Mouse (Mus musculus) embryonic facial prominence, embryonic 14.5 days (tissue): ENCODE data around the gene Gm8994. TPM values are rescaled to one million over a fixed set of nuclear protein-coding genes. Genes with fewer than 3 reads are reported as not detected.
"Not testable (repeated sequence)": the region's sequence is repeated elsewhere in the genome, so short reads cannot be mapped to it uniquely, and the experiment has no call there.

ENCODE experiments used
- ATAC-seq: fragments of 200-750 bp; cut with Nextera tagmentation; 2 replicates; pipeline ENCODE4 v1.8.0; 2017; ENCODE audit warnings: low read depth, moderate number of reproducible peaks, moderate TSS enrichment
- DNase-seq: peaks from one replicate; pipeline ENCODE4 v3.0.0-alpha.2; 2015; ENCODE audit warnings: low spot score
- H3K27ac ChIP-seq: fragments of 300-500 bp; sonication (generic); replicated peaks from 2 replicates; pipeline ENCODE4 v1.5.1; 2014; ENCODE audit warnings: low read depth, mild to moderate bottlenecking, low read length, moderate library complexity
- H3K27me3 ChIP-seq: fragments of 300-500 bp; sonication (generic); replicated peaks from 2 replicates; pipeline ENCODE4 v1.6.1; 2014; ENCODE audit warnings: low read length; ENCODE audit not compliant: control insufficient read depth, insufficient read depth
- H3K36me3 ChIP-seq: fragments of 300-500 bp; sonication (generic); 2 replicates; pipeline ENCODE4 v1.6.1; 2014; ENCODE audit warnings: low read length, mixed read lengths; ENCODE audit not compliant: control insufficient read depth, insufficient read depth
- H3K4me1 ChIP-seq: fragments of 300-500 bp; sonication (generic); 2 replicates; pipeline ENCODE4 v1.6.1; 2014; ENCODE audit warnings: antibody characterized with exemption, low read length; ENCODE audit not compliant: control insufficient read depth, insufficient read depth
- H3K4me2 ChIP-seq: fragments of 300-500 bp; sonication (generic); 2 replicates; pipeline ENCODE4 v1.6.1; 2014; ENCODE audit warnings: low read depth, mild to moderate bottlenecking, low read length, moderate library complexity, mixed read lengths
- H3K4me3 ChIP-seq: fragments of 300-500 bp; sonication (generic); 2 replicates; pipeline ENCODE4 v1.5.1; 2014; ENCODE audit warnings: low read depth, mild to moderate bottlenecking, low read length
- H3K9ac ChIP-seq: fragments of 300-500 bp; sonication (generic); 2 replicates; pipeline ENCODE4 v1.6.1; 2014; ENCODE audit warnings: low read depth, mild to moderate bottlenecking, low read length, moderate library complexity, mixed read lengths
- H3K9me3 ChIP-seq: fragments of 300-500 bp; sonication (generic); 2 replicates; pipeline ENCODE4 v1.6.1; 2016; ENCODE audit warnings: low read length; ENCODE audit not compliant: control insufficient read depth
- WGBS: fragments of 180-500 bp; shearing (Covaris S2); extraction: QIAGEN DNeasy Blood & Tissue Kit; methylation state at CpG from one replicate; pipeline ENCODE4 v1.1.7; 2014; 5-methylcytosine and 5-hydroxymethylcytosine counted together
- polyA plus RNA-seq: library from polyadenylated mRNA; unstranded; fragments of >200 nt; fragmentation: Nextera tagmentation; extraction: Ambion mirVana; gene quantifications from 2 replicates; pipeline ENCODE4 v1.2.1, GENCODE M21; 2014

The Gm8994 gene
- polyA plus RNA-seq, 1 experiment from 2014 or later: not detected

DNA sequence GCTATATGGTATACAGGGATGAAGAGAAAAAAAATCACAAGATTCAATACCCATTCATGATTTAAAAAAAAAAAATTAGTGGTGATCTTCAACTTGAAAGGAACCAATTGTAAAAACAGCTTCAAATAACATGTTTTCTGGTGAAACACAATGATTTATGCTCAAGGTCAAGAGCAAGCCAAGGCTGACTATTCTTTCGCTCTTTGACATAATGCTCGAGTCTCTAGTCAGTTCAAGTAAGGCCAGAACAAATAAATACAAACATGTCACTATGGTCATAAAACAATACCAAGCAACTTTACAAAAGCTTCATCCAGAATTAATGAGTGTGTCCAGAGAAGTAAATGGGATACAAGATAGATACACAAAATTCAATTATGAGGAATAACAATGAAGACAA lies 31.1 kb upstream of the Gm8994 start:
- 85% methylated on average over 2 of the region's 2 CpGs for WGBS
- Histone ChIP-seq H3K9me3 (peaks cover 4% of the 10 kb centered on the region; the same call in 1 of the 2 replicates), H3K4me3 (no peak overlapping the region), H3K4me2 (no peak overlapping the region), H3K4me1 (no peaks in the 10 kb centered on the region), H3K27me3 (no peaks in the 10 kb centered on the region), H3K9ac (no peak overlapping the region), H3K36me3 (no peaks in the 10 kb centered on the region), H3K27ac (no peak overlapping the region)
- no peak for ATAC-seq
- DNase-seq: no peak

DNA sequence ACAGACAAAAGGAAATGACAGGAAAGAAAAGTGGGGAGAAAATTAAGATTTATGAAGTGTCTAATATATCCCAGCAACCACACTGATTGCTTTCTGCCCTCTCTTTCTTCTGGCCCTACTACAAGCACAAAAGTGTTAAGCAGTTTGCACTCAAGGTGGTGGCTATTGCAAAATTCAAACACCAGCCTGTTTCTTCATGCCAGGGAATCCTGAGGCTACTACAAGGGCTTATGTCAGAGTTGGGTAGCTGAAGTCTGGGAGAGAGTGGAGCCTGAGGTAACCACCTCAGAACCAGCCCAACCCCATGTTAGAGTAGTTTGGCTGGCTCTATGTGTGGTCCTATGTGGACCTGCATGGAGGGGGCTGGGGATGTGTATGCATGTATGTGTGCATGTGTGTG lies 23.8 kb upstream of the Gm8994 start:
- Histone ChIP-seq H3K27me3 (no peaks in the 10 kb centered on the region), H3K4me3 (no peak overlapping the region), H3K4me1 (no peaks in the 10 kb centered on the region), H3K9me3 (no peaks in the 10 kb centered on the region), H3K9ac (no peak overlapping the region), H3K36me3 (no peaks in the 10 kb centered on the region), H3K27ac (no peak overlapping the region), H3K4me2 (no peak overlapping the region)
- DNase-seq (no peak), ATAC-seq (no peak)

DNA sequence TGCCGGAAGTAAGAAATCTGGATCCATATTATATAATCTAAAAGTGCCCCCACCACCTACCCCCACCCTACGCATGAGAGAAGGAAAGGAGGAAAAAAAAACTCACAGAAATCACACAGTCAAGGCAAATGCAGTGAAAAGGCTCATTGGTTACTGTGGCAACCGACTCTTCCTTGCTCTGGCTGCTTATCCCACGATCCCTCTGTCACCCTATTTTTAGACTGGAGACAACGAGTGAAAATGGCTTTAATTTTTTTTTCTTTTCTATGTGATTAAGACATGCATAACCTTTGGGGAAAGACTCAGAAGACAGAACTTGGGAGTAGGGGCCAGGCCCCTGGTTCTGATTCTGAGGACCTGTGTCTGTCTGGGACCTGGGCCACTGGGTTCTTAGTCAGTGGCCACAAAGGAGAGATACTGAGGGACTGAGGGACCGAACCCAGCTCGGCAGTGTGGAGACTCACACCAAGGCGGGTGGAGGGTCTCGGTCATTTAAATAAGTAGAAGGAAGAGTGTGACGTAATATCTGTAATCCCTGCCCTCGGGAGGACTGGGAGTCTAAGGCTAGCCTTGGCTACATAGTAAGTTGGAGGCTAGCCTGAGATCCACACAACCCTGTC lies 22.9 kb upstream of the Gm8994 start:
- Histone ChIP-seq H3K9ac (no peak overlapping the region), H3K4me1 (no peaks in the 10 kb centered on the region), H3K27me3 (no peaks in the 10 kb centered on the region), H3K9me3 (no peaks in the 10 kb centered on the region), H3K4me2 (no peak overlapping the region), H3K36me3 (no peaks in the 10 kb centered on the region), H3K4me3 (no peak overlapping the region), H3K27ac (no peak overlapping the region)
- DNase-seq (no peak), ATAC-seq (no peak)
- WGBS: 79% methylated on average over 11 of the region's 11 CpGs

DNA sequence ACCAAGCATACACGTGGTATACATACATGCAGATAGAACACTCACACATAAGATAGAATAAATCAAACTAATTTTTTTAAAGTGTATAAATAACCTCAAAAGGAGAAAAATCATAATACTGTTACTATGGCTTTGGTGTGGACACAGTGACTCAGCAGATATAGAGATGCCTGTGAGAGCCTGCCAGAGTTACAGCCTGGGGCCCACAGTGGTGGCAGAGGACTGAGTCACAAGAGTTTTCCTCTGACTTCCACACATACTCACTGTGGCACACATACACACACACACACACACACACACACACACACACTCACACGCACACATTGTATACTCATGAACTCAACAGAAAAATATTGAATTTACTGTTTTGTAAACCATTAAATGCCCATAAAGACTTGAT lies 17.9 kb upstream of the Gm8994 start:
- 100% methylated on average over 2 of the region's 2 CpGs for WGBS
- no peak overlapping the region for H3K4me2 ChIP-seq

DNA sequence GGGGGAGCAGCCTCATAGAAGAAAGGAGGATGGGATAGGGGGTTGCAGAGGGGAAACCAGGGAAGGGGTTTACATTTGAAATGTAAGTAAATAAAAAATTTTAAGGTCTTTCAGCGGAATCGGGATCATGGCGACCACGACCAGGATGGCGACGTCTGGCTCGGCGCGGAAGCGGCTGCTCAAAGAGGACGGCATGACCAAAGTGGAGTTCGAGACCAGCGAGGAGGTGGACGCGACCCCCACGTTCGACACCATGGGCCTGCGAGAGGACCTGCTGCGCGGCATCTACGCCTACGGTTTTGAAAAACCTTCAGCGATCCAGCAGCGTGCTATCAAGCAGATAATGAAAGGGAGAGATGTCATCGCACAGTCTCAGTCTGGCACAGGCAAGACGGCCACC lies 1.1 kb downstream of the Gm8994 start:
- not testable (repeated sequence) for H3K27ac ChIP-seq, H3K4me2 ChIP-seq, H3K4me3 ChIP-seq, H3K27me3 ChIP-seq, H3K4me1 ChIP-seq, H3K9ac ChIP-seq, H3K36me3 ChIP-seq, DNase-seq, H3K9me3 ChIP-seq, ATAC-seq
- 96% methylated on average over 26 of the region's 26 CpGs for WGBS

More for the DNA sequence above, 17.9 kb upstream of the Gm8994 start:
- ATAC-seq (no peak), DNase-seq (no peak)
- Histone ChIP-seq H3K36me3 (no peaks in the 10 kb centered on the region), H3K4me3 (no peak overlapping the region), H3K27ac (no peak overlapping the region), H3K9me3 (no peaks in the 10 kb centered on the region), H3K27me3 (no peaks in the 10 kb centered on the region), H3K9ac (no peak overlapping the region), H3K4me1 (no peaks in the 10 kb centered on the region)

DNA sequence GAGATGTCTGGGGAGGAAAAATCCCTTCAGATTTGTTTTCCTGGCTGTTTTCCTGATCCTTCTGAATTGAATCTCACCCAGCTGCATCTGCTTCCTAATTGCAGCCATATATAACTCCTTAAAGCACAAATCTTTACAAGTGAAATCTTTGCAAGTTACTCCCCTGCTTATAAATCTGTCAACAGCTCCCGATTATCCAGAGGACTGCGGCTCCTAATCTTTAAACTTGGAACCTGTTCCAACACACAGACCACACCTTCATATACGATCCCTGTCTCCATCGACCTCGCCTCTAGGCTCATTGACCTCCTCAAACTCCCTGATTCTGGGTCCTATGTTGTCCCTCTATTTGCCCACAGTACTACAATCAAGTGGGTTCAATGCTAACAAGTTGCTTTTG lies 13.3 kb downstream of the Gm8994 start:
- ATAC-seq (no peak), DNase-seq (no peak)
- H3K9me3 ChIP-seq: no peaks in the 10 kb centered on the region
- H3K4me1 ChIP-seq: no peaks in the 10 kb centered on the region
- no peak overlapping the region for H3K4me3 ChIP-seq
- no peaks in the 10 kb centered on the region for H3K36me3 ChIP-seq
- 74% methylated on average over 5 of the region's 5 CpGs for WGBS
- no peaks in the 10 kb centered on the region for H3K27me3 ChIP-seq
- no peak overlapping the region for H3K27ac ChIP-seq
- H3K9ac ChIP-seq: no peak overlapping the region
- H3K4me2 ChIP-seq: no peak overlapping the region

DNA sequence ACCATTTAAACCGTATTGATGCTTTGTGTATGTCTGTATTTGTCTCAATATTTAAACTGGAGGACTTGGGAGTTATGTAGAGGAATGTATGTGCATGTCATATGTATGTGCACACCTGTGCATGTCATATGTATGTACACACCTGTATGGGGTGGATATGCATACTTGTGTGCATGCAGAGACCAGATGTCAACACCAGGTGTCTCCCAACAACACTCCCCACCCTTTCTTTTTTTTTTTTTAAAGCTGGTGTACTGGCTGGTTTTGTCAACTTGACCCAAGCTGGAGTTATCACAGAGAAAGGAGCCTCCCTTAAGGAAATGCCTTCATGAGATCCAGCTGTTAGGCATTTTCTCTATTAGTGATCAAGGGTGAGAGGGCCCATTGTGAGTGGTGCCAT lies 13.8 kb downstream of the Gm8994 start:
- Histone ChIP-seq H3K9me3 (no peaks in the 10 kb centered on the region), H3K27ac (no peak overlapping the region), H3K4me2 (no peak overlapping the region), H3K36me3 (no peaks in the 10 kb centered on the region), H3K4me3 (no peak overlapping the region), H3K27me3 (no peaks in the 10 kb centered on the region), H3K9ac (no peak overlapping the region), H3K4me1 (no peaks in the 10 kb centered on the region)
- WGBS: 89% methylated on average over 1 of the region's 1 CpGs
- ATAC-seq (no peak), DNase-seq (no peak)

DNA sequence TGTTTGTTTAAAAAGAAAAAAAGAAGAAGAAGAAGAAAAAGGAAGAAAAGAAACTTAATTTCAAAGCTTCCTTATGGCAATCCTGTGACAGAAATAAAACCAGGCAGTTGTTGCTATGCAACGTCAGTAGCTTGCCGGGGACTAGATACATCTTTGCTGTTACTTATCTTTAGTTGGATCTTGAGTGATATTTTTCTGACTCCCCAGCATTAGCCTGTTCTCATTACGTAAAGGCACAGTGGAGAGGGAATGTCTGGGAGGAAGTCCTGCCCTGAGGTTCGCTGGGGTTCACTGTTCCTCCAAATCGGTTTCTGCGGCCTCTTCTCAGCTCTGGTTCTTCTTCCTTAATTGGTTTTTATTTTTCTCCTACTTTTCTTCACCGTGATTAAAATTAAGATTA lies 16.5 kb downstream of the Gm8994 start:
- ATAC-seq (no peak), DNase-seq (no peak)
- H3K9ac ChIP-seq: no peak overlapping the region
- H3K4me1 ChIP-seq: no peaks in the 10 kb centered on the region
- no peak overlapping the region for H3K4me2 ChIP-seq
- H3K4me3 ChIP-seq: no peak overlapping the region
- H3K36me3 ChIP-seq: no peaks in the 10 kb centered on the region
- H3K27ac ChIP-seq: no peak overlapping the region
- H3K9me3 ChIP-seq: no peaks in the 10 kb centered on the region
- H3K27me3 ChIP-seq: no peaks in the 10 kb centered on the region
- 77% methylated on average over 7 of the region's 7 CpGs for WGBS

DNA sequence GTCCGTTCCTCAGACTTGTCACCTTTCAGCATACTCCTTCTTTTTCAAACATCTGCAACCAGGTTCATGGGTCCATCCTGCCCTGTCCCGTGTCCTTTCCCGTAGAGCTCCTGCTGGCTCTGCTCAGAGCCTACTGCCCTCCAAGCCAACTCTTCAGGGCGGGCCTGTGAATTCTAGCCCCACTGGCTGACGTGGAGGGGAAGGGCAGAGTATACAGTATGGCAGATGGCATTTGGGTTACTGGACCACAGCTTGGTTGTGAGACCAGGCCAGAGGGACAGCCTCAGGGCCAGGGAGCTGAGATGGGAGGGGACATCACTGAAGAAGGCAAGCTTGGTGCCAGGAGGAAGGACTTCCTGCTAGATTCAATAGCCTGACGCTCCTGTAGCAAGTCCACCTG lies 17.7 kb downstream of the Gm8994 start:
- H3K27ac ChIP-seq: no peak overlapping the region
- 89% methylated on average over 6 of the region's 6 CpGs for WGBS
- ATAC-seq (no peak), DNase-seq (no peak)
- no peaks in the 10 kb centered on the region for H3K4me1 ChIP-seq
- H3K4me3 ChIP-seq: no peak overlapping the region
- no peak overlapping the region for H3K4me2 ChIP-seq
- no peaks in the 10 kb centered on the region for H3K9me3 ChIP-seq
- no peaks in the 10 kb centered on the region for H3K36me3 ChIP-seq
- no peak overlapping the region for H3K9ac ChIP-seq
- no peaks in the 10 kb centered on the region for H3K27me3 ChIP-seq
